Comparison of ENCODE assay signal across 8 mouse cellular contexts in genomic region chr11:101173631-101174388, GRCm38 (mm10). TPM values are rescaled to one million over a fixed set of nuclear protein-coding genes. Genes with fewer than 3 reads are reported as not detected.
DNase-seq lines count a peak whose midpoint lies in the region; ATAC-seq and TF ChIP-seq lines count a peak whose summit lies in the region.

No protein-coding gene starts in this region.

- H3K79me2 ChIP-seq in heart, adult 2 months (replicated peaks; ENCODE audit: control insufficient read depth, insufficient read depth, low read length): no peaks in the 10 kb centered on the region

- 5% methylated on average over 61 of the region's 61 CpGs for WGBS in heart, adult 2 months
- 3% methylated on average over 61 of the region's 61 CpGs for WGBS in intestine, postnatal 0 days
- WGBS in liver, embryonic 11.5 days: 2% methylated on average over 61 of the region's 61 CpGs
- 1% methylated on average over 61 of the region's 61 CpGs for WGBS in midbrain, postnatal 0 days
- 3% methylated on average over 61 of the region's 61 CpGs for WGBS in stomach, embryonic 16.5 days

- 0 out of 2 replicates have a peak, but pooled peaks cover 2% of the 10 kb centered on the region for H3K36me3 ChIP-seq in heart, adult 2 months (ENCODE audit: control insufficient read depth, insufficient read depth, low read length)
- no peaks in the 10 kb centered on the region for H3K36me3 ChIP-seq in intestine, postnatal 0 days (ENCODE audit: control insufficient read depth, insufficient read depth)
- no peaks in the 10 kb centered on the region for H3K36me3 ChIP-seq in liver, embryonic 11.5 days (ENCODE audit: control insufficient read depth, insufficient read depth, low read length)
- H3K36me3 ChIP-seq in midbrain, postnatal 0 days (ENCODE audit: insufficient read depth, low read length): no peaks in the 10 kb centered on the region
- no peaks in the 10 kb centered on the region for H3K36me3 ChIP-seq in stomach, embryonic 16.5 days (ENCODE audit: control insufficient read depth, insufficient read depth, low read length)

- peak overlapping the region; percentile 68 for H3K4me2 ChIP-seq in intestine, postnatal 0 days (replicated peaks; ENCODE audit: low read depth)
- H3K4me2 ChIP-seq in liver, embryonic 11.5 days: peak overlapping the region; percentile 73
- peak overlapping the region; percentile 61 for H3K4me2 ChIP-seq in midbrain, postnatal 0 days (ENCODE audit: low read depth, low read length, poor library complexity, severe bottlenecking)
- H3K4me2 ChIP-seq in stomach, embryonic 16.5 days (ENCODE audit: low read depth, low read length): peak overlapping the region; percentile 92

- peak; percentile 93 for DNase-seq in 3134 (ENCODE audit: extremely low read depth, insufficient read length, low spot score)
- DNase-seq in adrenal gland, adult (ENCODE audit: inconsistent age in 2 of 2, low spot score in 1 of 2): peak; percentile 86 to 94
- peak; percentile 85 for DNase-seq in embryo, embryonic 9.5 days (ENCODE audit: extremely low spot score)
- peak; percentile 88 to 91 for DNase-seq in heart, adult 2 months
- peak; percentile 81 for DNase-seq in liver, embryonic 11.5 days (ENCODE audit: low spot score)
- peak; percentile 80 for DNase-seq in midbrain, postnatal 0 days (ENCODE audit: low spot score)

- TF ChIP-seq EP300 in heart, adult 2 months (IDR thresholded peaks at IDR 0.05; ENCODE audit: insufficient read depth, low read depth, low read length): no peak

- peak overlapping the region; percentile 50 for H3K4me3 ChIP-seq in heart, adult 2 months
- H3K4me3 ChIP-seq in intestine, postnatal 0 days (ENCODE audit: low read depth, low read length): peak overlapping the region; percentile 28
- peak overlapping the region; percentile 40 for H3K4me3 ChIP-seq in liver, embryonic 11.5 days (ENCODE audit: low read depth, low read length)
- H3K4me3 ChIP-seq in midbrain, postnatal 0 days (ENCODE audit: low read depth, low read length): peak overlapping the region; percentile 30
- H3K4me3 ChIP-seq in stomach, embryonic 16.5 days (replicated peaks; ENCODE audit: low read length): peak overlapping the region; percentile 35

- H3K4me1 ChIP-seq in heart, adult 2 months (ENCODE audit: control insufficient read depth, insufficient read depth, low read length): peaks cover 9% of the 10 kb centered on the region
- H3K4me1 ChIP-seq in intestine, postnatal 0 days (replicated peaks; ENCODE audit: control insufficient read depth, insufficient read depth, low read length): peaks cover 22% of the 10 kb centered on the region
- H3K4me1 ChIP-seq in liver, embryonic 11.5 days (replicated peaks; ENCODE audit: control insufficient read depth, insufficient read depth, low read length): peaks cover 46% of the 10 kb centered on the region
- peaks cover 31% of the 10 kb centered on the region for H3K4me1 ChIP-seq in midbrain, postnatal 0 days (ENCODE audit: insufficient read depth, low read length)
- H3K4me1 ChIP-seq in stomach, embryonic 16.5 days (ENCODE audit: control insufficient read depth, insufficient read depth, low read length): peaks cover 58% of the 10 kb centered on the region

- intact Hi-C loops in heart, adult 2 months (cut with DNase I): loop anchor here (1.0 to 10.0 kb wide), 4 partner anchors 37 to 459 kb away; partner anchors contain the start of genes Hspb9, Kat2a, Retreg3 and Tubg1

- H3K9ac ChIP-seq in heart, adult 2 months (ENCODE audit: low read depth, low read length): peak overlapping the region; percentile 60
- peak overlapping the region; percentile 11 for H3K9ac ChIP-seq in intestine, postnatal 0 days (ENCODE audit: low read depth, low read length)
- peak overlapping the region; percentile 26; the same call in 1 of the 2 replicates for H3K9ac ChIP-seq in liver, embryonic 11.5 days (ENCODE audit: low read depth, low read length)
- peak overlapping the region; percentile 54 for H3K9ac ChIP-seq in midbrain, postnatal 0 days (replicated peaks; ENCODE audit: low read length, poor library complexity, severe bottlenecking)
- H3K9ac ChIP-seq in stomach, embryonic 16.5 days (ENCODE audit: low read length): peak overlapping the region; percentile 64

- no peak for TF ChIP-seq CTCF in heart, adult 2 months (IDR thresholded peaks at IDR 0.05)
- TF ChIP-seq CTCF in intestine, postnatal 0 days (IDR thresholded peaks at IDR 0.05; ENCODE audit: low read depth): peak; percentile 97
- TF ChIP-seq CTCF in midbrain, postnatal 0 days (IDR thresholded peaks at IDR 0.05): peak; percentile 90

- no peaks in the 10 kb centered on the region for H3K9me3 ChIP-seq in intestine, postnatal 0 days (ENCODE audit: control insufficient read depth)
- H3K9me3 ChIP-seq in liver, embryonic 11.5 days (ENCODE audit: control insufficient read depth, low read length): no peaks in the 10 kb centered on the region
- no peaks in the 10 kb centered on the region for H3K9me3 ChIP-seq in midbrain, postnatal 0 days (ENCODE audit: low read length)
- H3K9me3 ChIP-seq in stomach, embryonic 16.5 days (replicated peaks; ENCODE audit: control insufficient read depth, low read length): no peaks in the 10 kb centered on the region

- peak; percentile 53 for ATAC-seq in intestine, postnatal 0 days
- ATAC-seq in liver, embryonic 11.5 days (replicated peaks; ENCODE audit: low FRiP score): peak; percentile 61
- peak; percentile 36; the same call in 1 of the 2 replicates for ATAC-seq in midbrain, postnatal 0 days (ENCODE audit: low FRiP score)
- peak; percentile 30; the same call in 1 of the 2 replicates for ATAC-seq in stomach, embryonic 16.5 days (ENCODE audit: insufficient read depth, low FRiP score)

- peak; percentile 64 for TF ChIP-seq POLR2A in heart, adult 2 months (IDR thresholded peaks at IDR 0.05; ENCODE audit: insufficient read depth, low read depth, low read length)

- no peaks in the 10 kb centered on the region for H3K27me3 ChIP-seq in heart, adult 2 months (ENCODE audit: control insufficient read depth, insufficient read depth, low read length)
- H3K27me3 ChIP-seq in intestine, postnatal 0 days (replicated peaks; ENCODE audit: control insufficient read depth, insufficient read depth, low read length): peaks cover 12% of the 10 kb centered on the region
- peaks cover 99% of the 10 kb centered on the region for H3K27me3 ChIP-seq in liver, embryonic 11.5 days (replicated peaks; ENCODE audit: control insufficient read depth, insufficient read depth, low read length)
- peaks cover 8% of the 10 kb centered on the region; the same call in 1 of the 2 replicates for H3K27me3 ChIP-seq in midbrain, postnatal 0 days (ENCODE audit: insufficient read depth, low read length)
- peaks cover 20% of the 10 kb centered on the region for H3K27me3 ChIP-seq in stomach, embryonic 16.5 days (ENCODE audit: control insufficient read depth, insufficient read depth, low read length)

- H3K27ac ChIP-seq in heart, adult 2 months: peak overlapping the region; percentile 86
- peak overlapping the region; percentile 28; the same call in 1 of the 2 replicates for H3K27ac ChIP-seq in intestine, postnatal 0 days (ENCODE audit: low read depth, low read length)
- H3K27ac ChIP-seq in liver, embryonic 11.5 days (ENCODE audit: low read depth, low read length): peak overlapping the region; percentile 45; the same call in 1 of the 2 replicates
- H3K27ac ChIP-seq in midbrain, postnatal 0 days (ENCODE audit: low read depth, low read length): peak overlapping the region; percentile 55
- H3K27ac ChIP-seq in stomach, embryonic 16.5 days (ENCODE audit: low read length): peak overlapping the region; percentile 92

RNA-seq across cellular contexts. Expression of gene Ccr10, which starts 1.4 kb away (rescaled TPM):
- total RNA-seq in heart, adult 2 months (2021): not detected
- polyA plus RNA-seq in heart, adult 2 months (2012; rRNA removed): 0.14 TPM in 1 of 2 replicates, not detected in the other
- polyA plus RNA-seq in intestine, postnatal 0 days (2015; fragmentation: Nextera tagmentation; extraction: Ambion mirVana): 0.13 and 0.22 TPM in 2 replicates
- polyA plus RNA-seq in liver, embryonic 11.5 days (2014; fragmentation: Nextera tagmentation; extraction: Ambion mirVana): 0.10 TPM in 1 of 2 replicates, not detected in the other
- 0.61 and 1.4 TPM in 2 replicates for total RNA-seq in midbrain, postnatal 0 days (2014; rRNA removed)
- polyA plus RNA-seq in midbrain, postnatal 0 days (2015; fragmentation: Nextera tagmentation; extraction: Ambion mirVana): 0.75 and 0.83 TPM in 2 replicates
- 0.26 and 0.43 TPM in 2 replicates for polyA plus RNA-seq in stomach, embryonic 16.5 days (2015; fragmentation: Nextera tagmentation; extraction: Ambion mirVana)

RNA-seq across cellular contexts. Expression of gene Plekhh3, which starts 2.7 kb away (rescaled TPM):
- 10 to 100 TPM; 14.3 to 28.1 TPM for total RNA-seq in heart, adult 2 months (2021)
- polyA plus RNA-seq in heart, adult 2 months (2012; rRNA removed): 24.4 and 26.7 TPM in 2 replicates
- polyA plus RNA-seq in intestine, postnatal 0 days (2015; fragmentation: Nextera tagmentation; extraction: Ambion mirVana): 7.7 and 7.8 TPM in 2 replicates
- polyA plus RNA-seq in liver, embryonic 11.5 days (2014; fragmentation: Nextera tagmentation; extraction: Ambion mirVana): 3.4 and 3.8 TPM in 2 replicates
- total RNA-seq in midbrain, postnatal 0 days (2014; rRNA removed): 13.7 and 23.4 TPM in 2 replicates
- polyA plus RNA-seq in midbrain, postnatal 0 days (2015; fragmentation: Nextera tagmentation; extraction: Ambion mirVana): 5.8 and 6.2 TPM in 2 replicates
- polyA plus RNA-seq in stomach, embryonic 16.5 days (2015; fragmentation: Nextera tagmentation; extraction: Ambion mirVana): 17.6 and 18.7 TPM in 2 replicates

RNA-seq across cellular contexts. Expression of gene Cntnap1, which starts 3.5 kb away (rescaled TPM):
- total RNA-seq in heart, adult 2 months (2021): 1 to 10 TPM; 1.3 to 1.5 TPM
- polyA plus RNA-seq in heart, adult 2 months (2012; rRNA removed): 3.1 and 4.0 TPM in 2 replicates
- 5.2 and 6.0 TPM in 2 replicates for polyA plus RNA-seq in intestine, postnatal 0 days (2015; fragmentation: Nextera tagmentation; extraction: Ambion mirVana)
- polyA plus RNA-seq in liver, embryonic 11.5 days (2014; fragmentation: Nextera tagmentation; extraction: Ambion mirVana): 0.34 and 0.40 TPM in 2 replicates
- 12.5 and 15.0 TPM in 2 replicates for total RNA-seq in midbrain, postnatal 0 days (2014; rRNA removed)
- polyA plus RNA-seq in midbrain, postnatal 0 days (2015; fragmentation: Nextera tagmentation; extraction: Ambion mirVana): 3.0 and 3.2 TPM in 2 replicates
- polyA plus RNA-seq in stomach, embryonic 16.5 days (2015; fragmentation: Nextera tagmentation; extraction: Ambion mirVana): 2.3 and 2.6 TPM in 2 replicates

RNA-seq across cellular contexts. Expression of gene Tubg2, which starts 18.1 kb away (rescaled TPM):
- total RNA-seq in heart, adult 2 months (2021): 1 to 10 TPM; 3.5 TPM
- polyA plus RNA-seq in heart, adult 2 months (2012; rRNA removed): 2.1 and 2.9 TPM in 2 replicates
- polyA plus RNA-seq in intestine, postnatal 0 days (2015; fragmentation: Nextera tagmentation; extraction: Ambion mirVana): 2.5 and 2.8 TPM in 2 replicates
- polyA plus RNA-seq in liver, embryonic 11.5 days (2014; fragmentation: Nextera tagmentation; extraction: Ambion mirVana): 1.3 and 1.8 TPM in 2 replicates
- 38.4 and 40.6 TPM in 2 replicates for total RNA-seq in midbrain, postnatal 0 days (2014; rRNA removed)
- 86.1 and 93.8 TPM in 2 replicates for polyA plus RNA-seq in midbrain, postnatal 0 days (2015; fragmentation: Nextera tagmentation; extraction: Ambion mirVana)
- polyA plus RNA-seq in stomach, embryonic 16.5 days (2015; fragmentation: Nextera tagmentation; extraction: Ambion mirVana): 3.9 and 4.6 TPM in 2 replicates

RNA-seq across cellular contexts. Expression of gene Ezh1, which starts 52.5 kb away (rescaled TPM):
- total RNA-seq in heart, adult 2 months (2021): 10 to 100 TPM; 29.8 to 31.4 TPM
- polyA plus RNA-seq in heart, adult 2 months (2012; rRNA removed): 26.1 and 34.1 TPM in 2 replicates
- polyA plus RNA-seq in intestine, postnatal 0 days (2015; fragmentation: Nextera tagmentation; extraction: Ambion mirVana): 9.8 and 10.8 TPM in 2 replicates
- 11.8 and 12.4 TPM in 2 replicates for polyA plus RNA-seq in liver, embryonic 11.5 days (2014; fragmentation: Nextera tagmentation; extraction: Ambion mirVana)
- 26.5 and 40.0 TPM in 2 replicates for total RNA-seq in midbrain, postnatal 0 days (2014; rRNA removed)
- polyA plus RNA-seq in midbrain, postnatal 0 days (2015; fragmentation: Nextera tagmentation; extraction: Ambion mirVana): 25.4 and 25.9 TPM in 2 replicates
- polyA plus RNA-seq in stomach, embryonic 16.5 days (2015; fragmentation: Nextera tagmentation; extraction: Ambion mirVana): 18.5 and 21.8 TPM in 2 replicates

Comparison
In these comparisons a context has a peak if more than half of its experiments do, and no peak if none do; other contexts are left out.
1. Peak in every context shown above with its lines: DNase-seq, ATAC-seq, H3K4me3 ChIP-seq and H3K27ac ChIP-seq.
2. H3K27ac ChIP-seq: peak in every context shown above with its lines; median percentile 92 in stomach, embryonic 16.5 days; 86 in heart, adult 2 months; 55 in midbrain, postnatal 0 days; 45 in liver, embryonic 11.5 days; 28 in intestine, postnatal 0 days.
3. H3K9ac ChIP-seq: peak in every context shown above with its lines; median percentile 64 in stomach, embryonic 16.5 days; 60 in heart, adult 2 months; 54 in midbrain, postnatal 0 days; 26 in liver, embryonic 11.5 days; 11 in intestine, postnatal 0 days.